Mouse (Mus musculus): ENCODE data around the gene Ptprf. TPM values are rescaled to one million over a fixed set of nuclear protein-coding genes. Genes with fewer than 3 reads are reported as not detected.

Gene Ptprf
- total and polyA plus RNA-seq, 3 experiments: 0.27 TPM; not detected in 2

DNA sequence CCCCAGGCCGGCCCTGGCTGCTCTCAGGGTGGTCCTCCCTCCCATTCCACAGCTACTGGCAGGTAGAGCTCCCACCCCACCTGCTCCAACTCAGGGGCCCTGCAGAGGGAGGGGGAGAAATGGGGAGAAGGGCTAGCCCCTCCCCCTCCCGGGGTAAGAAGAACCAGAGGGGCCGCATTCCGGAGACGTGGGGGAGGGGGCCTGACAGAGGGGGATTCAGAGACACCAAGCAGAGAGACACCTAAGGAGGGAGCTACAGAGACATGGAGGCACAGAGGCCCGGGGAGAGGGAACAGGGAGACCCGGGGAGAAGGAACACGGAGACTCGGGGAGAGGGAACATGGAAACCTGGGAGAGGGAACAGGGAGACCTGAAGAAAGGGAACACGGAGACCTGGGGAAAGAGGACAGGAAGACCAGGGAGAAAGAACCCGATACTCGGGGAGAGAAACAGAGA is 1.2 kb downstream of the Ptprf start:
- DNase-seq (ENCODE audit: low spot score) (no peak), ATAC-seq (ENCODE audit: extremely low read depth, insufficient number of reproducible peaks, low FRiP score, poor library complexity, severe bottlenecking) (no peak)
- no peak overlapping the region for H3K4me3 ChIP-seq (ENCODE audit: low read depth, low read length)
- H3K4me1 ChIP-seq (ENCODE audit: insufficient read depth, low read depth, low read length): no peaks in the 10 kb centered on the region
- no peaks in the 10 kb centered on the region for H3K36me3 ChIP-seq (replicated peaks)
- H3K9me3 ChIP-seq (replicated peaks): peaks cover 11% of the 10 kb centered on the region
- no peak for TF ChIP-seq CTCF (IDR thresholded peaks at IDR 0.05; ENCODE audit: low read depth, low read length)
- TF ChIP-seq GATA1 (IDR thresholded peaks at IDR 0.05; ENCODE audit: borderline replicate concordance, low read length): no peak
- TF ChIP-seq TAL1 (conservative IDR thresholded peaks at IDR 0.05; ENCODE audit: low read depth, low read length): no peak
- no peak for TF ChIP-seq POLR2AphosphoS5 (IDR thresholded peaks at IDR 0.05; ENCODE audit: insufficient replicate concordance, low read depth, low read length)
- TF ChIP-seq GATA2 (IDR thresholded peaks at IDR 0.05; ENCODE audit: borderline replicate concordance, low read depth, low read length): no peak
- H3K27me3 ChIP-seq (ENCODE audit: insufficient read depth, low read length): peaks cover 14% of the 10 kb centered on the region

DNA sequence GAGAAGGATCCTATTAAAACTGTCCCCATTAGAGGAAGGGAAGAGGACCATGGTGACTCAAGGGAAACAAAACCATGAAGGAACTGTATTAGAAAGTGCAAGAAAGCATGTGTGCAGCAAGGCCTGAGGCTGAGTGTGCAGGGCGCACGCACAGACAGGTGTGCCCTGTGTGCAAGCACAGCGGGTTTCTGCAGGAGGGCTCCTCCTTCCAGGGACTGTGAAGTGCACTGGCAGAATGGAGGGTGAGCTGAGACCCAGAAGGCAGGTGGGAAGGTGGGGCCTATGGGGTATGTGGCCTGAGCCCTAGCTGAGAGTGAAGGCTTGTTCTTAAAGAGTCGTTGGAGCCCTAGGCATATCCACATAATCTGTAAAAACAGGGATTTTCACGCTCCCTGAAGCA is 1.9 kb downstream of the Ptprf start:
- Histone ChIP-seq H3K36me3 (replicated peaks) (no peaks in the 10 kb centered on the region), H3K27me3 (ENCODE audit: insufficient read depth, low read length) (peaks cover 11% of the 10 kb centered on the region; the same call in 1 of the 2 replicates), H3K4me3 (ENCODE audit: low read depth, low read length) (no peak overlapping the region), H3K9me3 (replicated peaks) (peaks cover 11% of the 10 kb centered on the region), H3K4me1 (ENCODE audit: insufficient read depth, low read depth, low read length) (no peaks in the 10 kb centered on the region)
- TF ChIP-seq TAL1 (conservative IDR thresholded peaks at IDR 0.05; ENCODE audit: low read depth, low read length): no peak
- TF ChIP-seq CTCF (IDR thresholded peaks at IDR 0.05; ENCODE audit: low read depth, low read length): no peak
- no peak for TF ChIP-seq POLR2AphosphoS5 (IDR thresholded peaks at IDR 0.05; ENCODE audit: insufficient replicate concordance, low read depth, low read length)
- TF ChIP-seq GATA2 (IDR thresholded peaks at IDR 0.05; ENCODE audit: borderline replicate concordance, low read depth, low read length): no peak
- no peak for TF ChIP-seq GATA1 (IDR thresholded peaks at IDR 0.05; ENCODE audit: borderline replicate concordance, low read length)
- ATAC-seq (ENCODE audit: extremely low read depth, insufficient number of reproducible peaks, low FRiP score, poor library complexity, severe bottlenecking): no peak
- no peak for DNase-seq (ENCODE audit: low spot score)

DNA sequence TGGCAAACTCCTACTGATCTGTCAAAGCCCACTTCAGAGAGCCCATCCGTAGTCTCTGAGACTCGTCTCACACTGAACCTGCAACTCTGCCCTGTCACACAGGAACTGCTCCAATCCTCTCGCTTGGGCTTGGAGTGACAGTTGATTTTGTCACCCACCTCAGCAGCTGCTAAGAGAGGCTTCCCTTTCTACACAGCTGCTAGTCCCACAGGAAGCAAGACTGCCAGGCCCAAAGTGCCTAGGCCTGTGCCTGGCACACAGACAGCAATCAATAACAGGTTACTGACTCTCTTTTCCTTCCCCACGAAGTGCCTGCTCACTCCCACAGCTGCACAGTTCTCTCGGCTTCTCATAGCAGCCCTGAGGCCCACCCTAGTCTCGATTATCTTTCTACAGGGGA is 2.7 kb downstream of the Ptprf start:
- no peak for ATAC-seq (ENCODE audit: extremely low read depth, insufficient number of reproducible peaks, low FRiP score, poor library complexity, severe bottlenecking)

DNA sequence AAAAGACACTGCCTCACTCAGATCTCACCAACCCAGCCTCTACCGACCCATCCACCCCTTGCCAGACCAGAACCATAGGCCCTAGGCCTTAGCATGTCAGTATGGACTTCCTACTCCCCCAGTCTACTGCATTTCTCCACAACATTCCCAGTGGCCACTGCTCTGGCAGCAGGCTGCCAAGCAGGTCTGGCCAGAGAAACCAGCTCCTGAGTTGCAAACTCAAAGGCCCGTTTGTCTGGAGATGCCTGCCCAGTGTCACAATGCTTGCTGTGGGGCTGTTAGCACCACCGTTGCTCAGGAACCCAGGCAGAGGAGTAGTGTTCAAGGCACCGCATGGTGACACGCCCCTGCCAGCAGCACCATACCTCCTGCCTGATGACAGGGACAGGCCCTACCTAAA is 5.0 kb downstream of the Ptprf start:
- no peak for ATAC-seq (ENCODE audit: extremely low read depth, insufficient number of reproducible peaks, low FRiP score, poor library complexity, severe bottlenecking)
- TF ChIP-seq POLR2AphosphoS5 (IDR thresholded peaks at IDR 0.05; ENCODE audit: insufficient replicate concordance, low read depth, low read length): no peak
- TF ChIP-seq CTCF (IDR thresholded peaks at IDR 0.05; ENCODE audit: low read depth, low read length): no peak
- TF ChIP-seq GATA1 (IDR thresholded peaks at IDR 0.05; ENCODE audit: borderline replicate concordance, low read length): no peak
- no peak for TF ChIP-seq TAL1 (conservative IDR thresholded peaks at IDR 0.05; ENCODE audit: low read depth, low read length)
- no peak for TF ChIP-seq GATA2 (IDR thresholded peaks at IDR 0.05; ENCODE audit: borderline replicate concordance, low read depth, low read length)
- Histone ChIP-seq H3K27me3 (ENCODE audit: insufficient read depth, low read length) (peaks cover 11% of the 10 kb centered on the region; the same call in 1 of the 2 replicates), H3K4me3 (ENCODE audit: low read depth, low read length) (no peak overlapping the region), H3K4me1 (ENCODE audit: insufficient read depth, low read depth, low read length) (no peaks in the 10 kb centered on the region), H3K36me3 (replicated peaks) (no peaks in the 10 kb centered on the region), H3K9me3 (replicated peaks) (peaks cover 11% of the 10 kb centered on the region)
- no peak for DNase-seq (ENCODE audit: low spot score)

More for the DNA sequence above, 2.7 kb downstream of the Ptprf start:
- Histone ChIP-seq H3K4me3 (ENCODE audit: low read depth, low read length) (no peak overlapping the region), H3K4me1 (ENCODE audit: insufficient read depth, low read depth, low read length) (no peaks in the 10 kb centered on the region), H3K36me3 (replicated peaks) (no peaks in the 10 kb centered on the region), H3K27me3 (ENCODE audit: insufficient read depth, low read length) (peaks cover 11% of the 10 kb centered on the region; the same call in 1 of the 2 replicates), H3K9me3 (replicated peaks) (peaks cover 11% of the 10 kb centered on the region)
- no peak for DNase-seq (ENCODE audit: low spot score)
- TF ChIP-seq POLR2AphosphoS5 (IDR thresholded peaks at IDR 0.05; ENCODE audit: insufficient replicate concordance, low read depth, low read length) (no peak), GATA1 (IDR thresholded peaks at IDR 0.05; ENCODE audit: borderline replicate concordance, low read length) (no peak), TAL1 (conservative IDR thresholded peaks at IDR 0.05; ENCODE audit: low read depth, low read length) (no peak), CTCF (IDR thresholded peaks at IDR 0.05; ENCODE audit: low read depth, low read length) (no peak), GATA2 (IDR thresholded peaks at IDR 0.05; ENCODE audit: borderline replicate concordance, low read depth, low read length) (no peak)

DNA sequence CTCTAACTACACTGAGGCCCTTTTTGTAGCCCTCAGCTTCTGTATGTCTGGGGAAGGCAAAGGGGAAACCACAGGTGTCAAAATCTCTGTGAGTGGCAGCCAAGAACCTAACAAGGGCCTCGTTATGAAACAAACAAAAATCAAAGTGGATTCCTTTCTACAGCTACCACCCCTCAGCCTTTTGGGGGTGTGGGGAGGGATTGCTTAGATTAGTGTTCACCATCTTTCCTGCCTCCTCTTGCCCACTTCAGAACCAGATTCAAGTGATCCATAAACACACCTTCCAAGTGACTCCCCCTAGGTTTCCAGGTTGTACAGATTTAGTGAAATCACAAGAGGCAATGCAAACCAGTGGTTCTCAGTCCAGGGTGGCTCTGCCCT is 9.0 kb downstream of the Ptprf start:
- Histone ChIP-seq H3K36me3 (replicated peaks) (no peaks in the 10 kb centered on the region), H3K9me3 (replicated peaks) (no peaks in the 10 kb centered on the region), H3K4me3 (ENCODE audit: low read depth, low read length) (no peak overlapping the region), H3K4me1 (ENCODE audit: insufficient read depth, low read depth, low read length) (no peaks in the 10 kb centered on the region), H3K27me3 (ENCODE audit: insufficient read depth, low read length) (peaks cover 10% of the 10 kb centered on the region; the same call in 1 of the 2 replicates)
- ATAC-seq (ENCODE audit: extremely low read depth, insufficient number of reproducible peaks, low FRiP score, poor library complexity, severe bottlenecking): no peak
- no peak for TF ChIP-seq TAL1 (conservative IDR thresholded peaks at IDR 0.05; ENCODE audit: low read depth, low read length)
- TF ChIP-seq POLR2AphosphoS5 (IDR thresholded peaks at IDR 0.05; ENCODE audit: insufficient replicate concordance, low read depth, low read length): no peak
- no peak for TF ChIP-seq GATA1 (IDR thresholded peaks at IDR 0.05; ENCODE audit: borderline replicate concordance, low read length)
- TF ChIP-seq CTCF (IDR thresholded peaks at IDR 0.05; ENCODE audit: low read depth, low read length): no peak
- TF ChIP-seq GATA2 (IDR thresholded peaks at IDR 0.05; ENCODE audit: borderline replicate concordance, low read depth, low read length): no peak
- no peak for DNase-seq (ENCODE audit: low spot score)

DNA sequence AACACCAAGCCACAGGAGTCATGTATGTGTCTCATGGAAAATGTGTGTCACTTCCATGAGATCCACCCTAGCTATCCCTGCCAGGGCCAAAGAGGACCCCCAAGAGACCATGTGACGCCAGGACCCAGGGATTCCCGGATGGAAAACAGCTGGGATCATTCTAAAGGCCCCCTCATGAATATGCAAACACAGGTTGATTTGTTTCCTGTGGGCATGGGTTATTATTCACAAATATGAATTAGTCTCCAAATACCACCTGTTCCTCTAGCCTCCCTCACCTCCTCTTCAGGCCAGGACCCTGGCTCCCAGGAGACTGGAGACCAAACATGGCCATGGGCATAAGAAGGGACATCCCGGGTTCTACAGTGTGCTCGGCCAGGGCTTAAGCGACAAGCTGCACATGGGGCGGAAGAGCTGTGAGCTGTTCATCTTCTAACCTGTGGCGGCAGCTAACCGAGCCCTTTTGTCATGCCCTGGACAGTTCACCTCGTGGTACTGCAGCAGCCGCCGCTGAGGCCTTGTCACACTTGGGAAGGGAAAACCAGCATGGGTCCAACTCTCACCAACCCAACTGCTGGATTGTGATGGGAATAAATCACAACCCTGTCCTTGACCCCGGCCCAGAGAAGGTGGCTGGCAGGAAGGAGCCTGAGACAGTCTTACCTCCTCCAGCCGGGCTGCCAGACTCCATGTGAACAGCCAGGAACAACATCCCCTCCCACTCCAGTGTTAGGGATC is 9.6 kb downstream of the Ptprf start:
- ATAC-seq (ENCODE audit: extremely low read depth, insufficient number of reproducible peaks, low FRiP score, poor library complexity, severe bottlenecking): no peak
- Histone ChIP-seq H3K27me3 (ENCODE audit: insufficient read depth, low read length) (peaks cover 8% of the 10 kb centered on the region; the same call in 1 of the 2 replicates), H3K36me3 (replicated peaks) (no peaks in the 10 kb centered on the region), H3K4me1 (ENCODE audit: insufficient read depth, low read depth, low read length) (peaks cover 2% of the 10 kb centered on the region), H3K9me3 (replicated peaks) (no peaks in the 10 kb centered on the region), H3K4me3 (ENCODE audit: low read depth, low read length) (no peak overlapping the region)
- no peak for DNase-seq (ENCODE audit: low spot score)
- no peak for TF ChIP-seq GATA1 (IDR thresholded peaks at IDR 0.05; ENCODE audit: borderline replicate concordance, low read length)
- TF ChIP-seq POLR2AphosphoS5 (IDR thresholded peaks at IDR 0.05; ENCODE audit: insufficient replicate concordance, low read depth, low read length): no peak
- no peak for TF ChIP-seq GATA2 (IDR thresholded peaks at IDR 0.05; ENCODE audit: borderline replicate concordance, low read depth, low read length)
- TF ChIP-seq CTCF (IDR thresholded peaks at IDR 0.05; ENCODE audit: low read depth, low read length): no peak
- TF ChIP-seq TAL1 (conservative IDR thresholded peaks at IDR 0.05; ENCODE audit: low read depth, low read length): no peak

Measured in G1E (cell line).